Mouse (Mus musculus): ENCODE data around the gene Ccnyl1.

Ccnyl1 gene

DNA sequence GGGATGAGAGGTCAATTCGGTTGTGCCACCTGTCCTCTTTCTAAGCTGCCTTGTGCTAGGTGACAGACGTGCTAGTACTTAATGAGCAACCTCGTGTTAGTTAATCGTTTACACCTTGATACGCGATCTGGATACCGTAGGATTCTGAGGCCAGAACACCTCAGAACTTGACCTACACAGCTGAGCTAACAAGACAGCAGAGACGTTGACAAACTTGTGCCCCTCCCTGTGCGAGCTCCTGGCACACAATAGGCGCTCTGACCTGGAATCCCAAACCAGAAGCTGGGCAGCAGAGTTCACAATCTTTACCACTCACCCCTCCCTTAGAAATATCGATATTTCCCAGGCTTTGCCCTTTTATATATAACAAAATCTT lies 47.9 kb downstream of the Ccnyl1 start:
- no peak for DNase-seq (ENCODE audit: low spot score in 2 of 2)

DNA sequence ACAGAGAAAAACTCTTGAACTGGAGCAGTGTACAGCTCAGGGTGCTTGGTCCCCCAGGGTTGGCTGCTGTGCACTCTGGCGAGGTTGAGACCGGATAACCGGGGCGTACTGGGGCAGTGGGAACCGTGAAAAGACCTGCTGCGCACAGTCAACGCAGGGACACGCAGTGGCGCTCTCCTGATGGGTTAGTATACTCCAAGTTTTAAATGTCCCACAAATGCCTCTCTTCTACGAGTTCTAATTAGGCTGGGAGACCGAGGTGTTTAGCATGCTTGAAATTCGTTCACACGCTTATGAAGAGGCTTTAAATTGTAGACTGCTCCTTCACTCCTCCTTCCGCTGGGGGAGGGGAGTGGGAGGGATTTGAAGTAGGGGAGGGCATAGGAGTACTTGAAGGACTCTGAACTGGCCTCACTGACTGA lies 48.4 kb downstream of the Ccnyl1 start:
- DNase-seq (ENCODE audit: low spot score in 2 of 2): no peak

DNA sequence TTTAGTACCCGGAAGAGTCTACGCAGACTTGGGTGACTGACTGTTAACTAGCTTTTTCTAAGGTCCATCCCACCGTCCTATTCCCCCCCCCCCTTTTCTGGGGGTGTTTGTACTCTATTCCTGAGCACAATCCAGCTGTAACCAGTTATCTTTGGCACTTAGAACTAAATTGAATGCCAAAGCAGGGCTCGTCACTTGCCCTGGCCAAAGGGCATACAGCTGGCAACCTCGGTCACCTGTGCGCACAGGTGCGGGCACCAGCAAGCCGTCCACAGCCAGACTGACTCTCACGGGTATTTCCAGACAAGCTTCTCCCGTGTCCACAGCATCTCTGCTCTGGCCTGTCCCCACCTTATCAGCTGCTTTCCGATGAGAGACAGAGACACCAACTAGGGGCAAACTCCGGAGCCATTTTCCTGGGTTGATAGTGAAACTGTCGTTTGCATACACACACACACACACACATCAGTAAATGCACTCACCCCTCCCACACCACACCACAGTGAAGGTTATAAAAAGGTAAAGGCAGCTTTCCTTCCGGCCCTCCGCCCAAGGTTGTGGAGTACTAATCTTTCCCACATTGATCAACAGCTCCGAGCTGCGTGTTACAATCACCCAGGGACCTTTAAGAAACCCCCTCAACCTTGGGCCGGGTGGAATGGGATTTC lies 52.6 kb downstream of the Ccnyl1 start:
- DNase-seq (ENCODE audit: low spot score in 2 of 2): no peak

DNA sequence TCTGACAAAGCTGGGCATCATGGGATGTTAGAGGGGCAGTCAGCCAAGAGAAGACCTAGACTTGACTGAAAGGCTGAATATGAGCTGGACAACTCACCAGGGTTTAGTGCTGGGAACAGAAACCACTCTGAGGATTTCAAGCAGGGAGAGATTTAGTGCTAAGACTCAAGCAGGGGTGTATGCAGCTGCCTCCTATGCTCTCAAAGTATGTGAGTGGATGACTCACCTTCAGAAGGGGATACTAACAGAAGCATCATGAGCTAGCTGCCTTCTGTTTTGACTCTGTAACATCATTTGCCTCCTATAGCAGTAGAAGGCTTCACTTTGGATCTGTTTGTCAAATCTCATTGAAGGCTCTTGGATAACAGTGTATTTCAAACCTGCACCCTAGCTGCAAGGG lies 54.4 kb downstream of the Ccnyl1 start:
- DNase-seq (ENCODE audit: low spot score in 2 of 2): no peak

DNA sequence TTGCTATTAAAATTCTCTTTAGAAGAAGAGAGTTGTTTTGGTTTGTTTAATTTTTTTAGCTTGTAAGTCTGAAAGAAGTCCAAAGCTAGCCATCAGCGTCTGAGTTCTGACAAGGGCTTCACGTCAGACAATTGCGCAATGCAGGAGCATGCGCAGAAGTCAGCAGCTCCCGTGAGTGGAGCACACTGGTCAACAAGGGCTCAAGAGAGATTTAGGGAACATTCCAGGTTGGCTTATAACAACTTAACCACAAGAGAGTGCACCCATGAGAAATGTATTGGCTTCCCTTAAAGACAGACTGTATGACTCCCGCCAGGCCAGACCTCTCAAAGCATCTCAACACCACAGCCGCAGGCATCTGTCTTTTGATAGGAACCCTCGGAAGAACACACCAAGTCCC lies 62.9 kb downstream of the Ccnyl1 start:
- DNase-seq (ENCODE audit: low spot score in 2 of 2): no peak

DNA sequence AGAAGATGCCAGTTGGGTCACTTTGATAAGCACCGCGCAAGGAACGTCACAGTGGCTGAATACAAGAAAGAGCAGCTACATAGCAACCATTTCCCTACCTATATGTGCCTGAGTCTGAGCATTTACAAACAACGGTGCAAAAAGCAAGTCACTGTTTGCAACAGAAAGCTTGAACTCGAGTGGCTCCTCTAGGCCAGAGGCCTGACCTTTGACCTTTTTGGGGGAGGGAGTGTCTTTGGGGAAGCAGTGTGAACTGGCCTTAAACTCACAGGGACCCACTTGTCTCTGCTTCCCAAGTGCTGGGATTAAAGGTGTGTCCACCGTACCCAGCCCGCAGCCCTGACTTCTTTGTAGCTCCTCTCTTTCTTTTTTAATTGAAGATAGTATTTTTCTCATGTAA lies 63.4 kb downstream of the Ccnyl1 start:
- DNase-seq (ENCODE audit: low spot score in 2 of 2): no peak

DNA sequence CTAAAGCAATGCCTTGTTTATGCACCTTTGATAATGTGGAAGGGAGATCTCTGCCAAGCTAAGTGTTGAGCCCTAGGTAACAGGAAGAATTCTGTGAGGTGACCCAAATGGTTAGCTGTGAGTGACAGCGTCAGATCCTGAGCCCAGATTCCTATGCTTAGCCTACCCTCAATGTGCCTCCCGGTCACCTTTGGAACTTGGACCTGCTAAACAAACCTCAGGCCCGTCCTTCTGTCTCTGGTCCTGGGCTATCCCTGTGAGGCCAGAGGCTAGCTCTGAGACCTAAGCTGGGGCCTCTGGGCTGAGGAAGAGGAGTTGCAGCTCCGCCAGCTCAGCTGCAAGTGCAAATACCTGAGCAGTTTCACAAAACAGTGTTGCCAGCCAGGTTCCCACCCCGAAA lies 64.4 kb downstream of the Ccnyl1 start:
- DNase-seq (ENCODE audit: low spot score in 2 of 2): no peak

DNA sequence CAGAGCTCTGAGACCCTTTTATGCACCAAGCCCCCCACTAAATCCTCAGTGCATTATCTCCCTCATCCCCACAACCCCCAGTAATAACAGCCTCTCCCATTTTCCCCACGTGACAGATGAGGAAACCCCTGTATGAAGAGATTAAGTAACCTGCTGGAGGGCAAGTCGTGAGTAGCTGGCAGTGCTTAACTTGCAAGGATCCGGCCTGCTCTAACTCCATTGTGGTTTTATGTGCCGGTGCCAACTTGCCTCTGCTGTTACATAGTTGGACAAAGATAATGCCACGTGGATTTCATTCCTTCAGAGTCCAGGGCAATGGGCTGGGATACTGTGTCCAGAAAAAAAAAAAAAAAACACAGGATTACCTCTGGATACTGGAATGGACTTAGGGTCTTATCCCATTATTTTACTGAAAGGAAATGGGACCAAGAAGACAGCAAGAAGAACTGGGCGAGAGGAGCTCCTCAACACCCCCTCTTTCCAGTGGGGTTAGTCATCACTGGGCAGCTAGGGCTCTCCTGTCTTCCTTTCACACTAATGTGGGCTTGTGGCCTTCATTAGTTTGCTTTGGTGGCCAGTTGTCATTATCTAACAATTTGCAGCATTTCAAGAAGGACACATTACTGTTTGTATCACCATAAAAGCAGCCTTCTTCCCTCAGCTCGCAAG lies 65.8 kb downstream of the Ccnyl1 start:
- no peak for DNase-seq (ENCODE audit: low spot score in 2 of 2)

DNA sequence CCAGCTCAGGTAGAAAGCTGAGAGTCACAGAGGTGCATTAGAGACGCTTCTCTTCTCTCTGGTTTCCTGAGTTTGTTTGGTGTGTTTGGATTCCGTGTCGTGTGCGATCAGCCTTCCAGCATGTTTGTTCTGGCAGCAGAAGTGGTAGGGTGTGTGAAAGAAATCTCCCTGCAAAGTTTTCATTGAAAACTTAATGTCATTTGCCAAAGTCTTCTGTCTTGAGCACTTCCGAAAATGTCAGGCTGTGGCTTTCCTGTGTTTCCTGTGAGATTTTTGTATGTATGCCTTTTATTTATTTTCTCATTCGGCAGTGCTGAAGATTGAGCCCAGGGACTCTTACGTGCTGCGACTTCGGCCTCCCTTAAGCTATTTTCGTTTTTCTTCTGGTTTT lies 66.4 kb downstream of the Ccnyl1 start:
- no peak for DNase-seq (ENCODE audit: low spot score in 2 of 2)

DNA sequence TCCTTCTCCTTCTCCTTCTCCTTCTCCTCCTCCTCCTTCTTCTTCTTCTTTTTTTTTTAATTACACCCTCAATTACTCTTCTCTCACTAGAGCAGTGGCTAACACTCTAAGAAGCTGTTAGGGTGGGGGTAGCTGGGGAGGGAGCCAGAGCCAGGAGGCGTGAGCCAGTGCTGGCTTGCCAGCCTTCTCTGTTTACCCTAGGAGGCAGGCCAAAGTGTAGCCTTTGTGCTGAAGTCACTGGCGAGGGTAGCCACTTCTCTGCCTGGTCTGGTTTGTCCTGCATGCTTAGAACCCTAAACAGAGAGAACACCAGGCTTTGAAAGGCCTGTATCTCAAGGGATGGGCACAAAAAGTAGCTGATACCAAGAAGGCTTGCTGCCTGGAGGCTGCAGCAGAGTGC lies 67.0 kb downstream of the Ccnyl1 start:
- DNase-seq (ENCODE audit: low spot score in 2 of 2): no peak

DNA sequence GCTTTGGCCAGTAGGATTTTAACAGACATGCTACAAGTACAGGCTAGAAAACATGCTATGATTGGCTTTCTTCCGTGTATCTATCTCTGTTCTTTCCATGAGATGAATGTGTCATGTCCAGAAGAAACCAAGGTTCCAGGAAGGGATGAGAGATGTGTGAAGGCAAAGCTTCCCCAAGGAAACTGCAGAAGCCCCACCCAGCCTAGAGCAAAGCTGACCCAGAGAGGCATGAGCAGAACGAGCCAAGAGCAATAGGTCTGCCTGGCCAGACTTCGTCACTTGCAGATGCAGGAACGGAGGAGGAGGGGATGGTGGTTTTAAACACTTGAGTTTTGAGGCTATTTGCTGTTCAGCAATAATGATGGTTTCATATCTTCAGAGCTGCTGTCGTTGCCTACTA lies 67.5 kb downstream of the Ccnyl1 start:
- DNase-seq (ENCODE audit: low spot score in 2 of 2): no peak

DNA sequence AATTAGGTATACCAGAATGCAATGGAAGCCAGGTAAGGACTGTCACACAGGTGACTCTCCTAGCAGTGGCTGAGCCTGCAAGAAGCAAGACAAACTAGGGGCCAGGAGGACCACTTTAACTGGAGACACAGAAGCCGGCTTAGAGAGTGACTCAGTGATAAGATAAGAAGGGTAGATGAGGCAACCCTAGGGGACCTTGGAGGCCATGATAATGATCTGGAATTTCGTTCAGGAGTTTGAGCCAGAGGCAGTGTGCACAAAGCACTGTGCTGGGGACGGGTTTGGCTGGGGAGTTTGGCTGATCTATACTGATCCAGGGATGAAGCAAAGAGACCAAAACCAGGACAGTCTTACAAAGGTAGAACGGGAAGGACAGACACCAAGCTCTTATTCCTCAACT lies 71.4 kb downstream of the Ccnyl1 start:
- no peak for DNase-seq (ENCODE audit: low spot score in 2 of 2)

DNA sequence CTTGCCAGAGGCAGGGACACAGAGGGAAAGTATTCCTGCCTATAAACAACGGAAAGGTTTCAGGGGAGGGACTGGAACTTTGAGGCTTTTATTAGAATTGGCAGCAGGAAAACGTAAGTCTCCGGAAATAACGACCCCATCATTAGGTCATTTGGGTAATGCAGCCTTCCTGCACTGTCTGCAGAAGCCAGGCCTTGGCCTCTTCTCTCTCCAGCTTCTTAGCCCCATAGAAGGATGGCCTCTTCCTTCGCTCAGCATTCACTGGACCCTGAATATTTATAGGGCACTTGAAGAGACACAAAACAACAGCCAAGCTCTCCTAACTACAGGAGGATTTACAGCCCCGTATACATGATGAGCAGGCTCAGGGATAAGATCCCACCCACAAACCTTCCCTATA lies 79.9 kb downstream of the Ccnyl1 start:
- DNase-seq (ENCODE audit: low spot score in 2 of 2): no peak

DNA sequence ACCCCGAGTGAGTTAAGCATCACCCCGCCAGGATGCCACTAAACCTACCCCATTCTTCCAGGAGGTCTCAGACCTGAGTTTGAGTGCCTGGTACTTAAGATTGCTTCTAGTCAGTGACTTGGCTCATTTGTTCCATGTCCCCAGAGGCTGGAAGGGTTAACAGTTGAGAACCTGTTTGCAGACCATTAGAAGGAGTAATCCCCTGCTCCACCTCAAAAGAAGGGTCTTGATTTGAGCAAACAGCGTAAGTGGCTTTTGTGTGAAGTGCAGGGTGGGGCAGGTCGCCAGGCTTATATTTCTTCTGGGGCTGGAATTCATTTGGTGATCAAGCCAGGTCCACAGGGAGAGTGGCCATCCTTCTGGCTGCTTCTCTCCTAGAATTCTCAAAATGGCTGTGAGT lies 83.0 kb downstream of the Ccnyl1 start:
- DNase-seq (ENCODE audit: low spot score in 2 of 2): no peak
